ENCODE assay signal across 8 mouse cellular contexts in genomic region chr11:112783401-112784346, GRCm38 (mm10). TPM values are rescaled to one million over a fixed set of nuclear protein-coding genes. Genes with fewer than 3 reads are reported as not detected.
DNase-seq lines count a peak whose midpoint lies in the region; ATAC-seq lines count a peak whose summit lies in the region.

No protein-coding gene starts in this region.

- peak overlapping the region; percentile 61 for H3K9ac ChIP-seq in kidney, embryonic 15.5 days
- H3K9ac ChIP-seq in forebrain, embryonic 14.5 days (ENCODE audit: low read length): peak overlapping the region; percentile 76
- H3K9ac ChIP-seq in limb, embryonic 15.5 days: peak overlapping the region; percentile 73
- H3K9ac ChIP-seq in stomach, embryonic 15.5 days: peak overlapping the region; percentile 37; the same call in 1 of the 2 replicates

- peak overlapping the region; percentile 85 for H3K4me2 ChIP-seq in kidney, embryonic 15.5 days
- peak overlapping the region; percentile 98 for H3K4me2 ChIP-seq in forebrain, embryonic 14.5 days (ENCODE audit: low read length)
- peak overlapping the region; percentile 87 for H3K4me2 ChIP-seq in limb, embryonic 15.5 days
- peak overlapping the region; percentile 76 for H3K4me2 ChIP-seq in stomach, embryonic 15.5 days

- H3K9me3 ChIP-seq in kidney, embryonic 15.5 days (replicated peaks): no peaks in the 10 kb centered on the region
- H3K9me3 ChIP-seq in forebrain, embryonic 14.5 days (replicated peaks; ENCODE audit: control insufficient read depth, low read length): no peaks in the 10 kb centered on the region
- H3K9me3 ChIP-seq in limb, embryonic 15.5 days: no peaks in the 10 kb centered on the region
- no peaks in the 10 kb centered on the region for H3K9me3 ChIP-seq in stomach, embryonic 15.5 days

- no peak for ATAC-seq in kidney, embryonic 15.5 days (replicated peaks; ENCODE audit: low FRiP score)
- no peak for ATAC-seq in forebrain, embryonic 14.5 days
- no peak for ATAC-seq in limb, embryonic 15.5 days (ENCODE audit: insufficient number of reproducible peaks, low FRiP score, low TSS enrichment, low read depth)
- ATAC-seq in stomach, embryonic 15.5 days (ENCODE audit: insufficient read depth, low FRiP score, low read depth): no peak
- ATAC-seq in granulocyte monocyte progenitor cell, adult 5-6 weeks (replicated peaks; ENCODE audit: poor library complexity, severe bottlenecking): no peak

- no peak for DNase-seq in kidney, adult 18-20 months
- peak; percentile 90 for DNase-seq in NIH3T3 (ENCODE audit: low read depth)
- peak; percentile 67 for DNase-seq in forebrain, embryonic 14.5 days (ENCODE audit: low spot score)
- DNase-seq in spleen, postnatal 14 days (ENCODE audit: low spot score in 2 of 2): no peak

- H3K4me1 ChIP-seq in kidney, embryonic 15.5 days: peaks cover 56% of the 10 kb centered on the region
- H3K4me1 ChIP-seq in forebrain, embryonic 14.5 days (ENCODE audit: control insufficient read depth, insufficient read depth, low read length): peaks cover 30% of the 10 kb centered on the region
- peaks cover 51% of the 10 kb centered on the region for H3K4me1 ChIP-seq in limb, embryonic 15.5 days
- H3K4me1 ChIP-seq in stomach, embryonic 15.5 days: peaks cover 22% of the 10 kb centered on the region

- peaks cover 46% of the 10 kb centered on the region for H3K27me3 ChIP-seq in kidney, embryonic 15.5 days
- no peaks in the 10 kb centered on the region; the same call in 1 of the 2 replicates for H3K27me3 ChIP-seq in forebrain, embryonic 14.5 days (replicated peaks; ENCODE audit: control insufficient read depth, insufficient read depth, low read length)
- peaks cover 13% of the 10 kb centered on the region; the same call in 1 of the 2 replicates for H3K27me3 ChIP-seq in limb, embryonic 15.5 days
- H3K27me3 ChIP-seq in stomach, embryonic 15.5 days (replicated peaks): no peaks in the 10 kb centered on the region

- peak overlapping the region; percentile 57 for H3K4me3 ChIP-seq in kidney, embryonic 15.5 days (replicated peaks)
- H3K4me3 ChIP-seq in forebrain, embryonic 14.5 days (ENCODE audit: low read depth, low read length): peak overlapping the region; percentile 81
- peak overlapping the region; percentile 70 for H3K4me3 ChIP-seq in limb, embryonic 15.5 days
- H3K4me3 ChIP-seq in stomach, embryonic 15.5 days (replicated peaks): peak overlapping the region; percentile 56

- H3K36me3 ChIP-seq in kidney, embryonic 15.5 days: no peaks in the 10 kb centered on the region
- H3K36me3 ChIP-seq in forebrain, embryonic 14.5 days (ENCODE audit: control insufficient read depth, insufficient read depth, low read length): peaks cover 11% of the 10 kb centered on the region
- 0 out of 2 replicates have a peak, but pooled peaks cover 5% of the 10 kb centered on the region for H3K36me3 ChIP-seq in limb, embryonic 15.5 days
- H3K36me3 ChIP-seq in stomach, embryonic 15.5 days: no peaks in the 10 kb centered on the region

- under 1% methylated on average over 42 of the region's 42 CpGs for WGBS in kidney, embryonic 15.5 days
- 0% methylated on average over 42 of the region's 42 CpGs for WGBS in forebrain, embryonic 14.5 days
- WGBS in limb, embryonic 15.5 days: 1% methylated on average over 42 of the region's 42 CpGs
- WGBS in stomach, embryonic 15.5 days: 1% methylated on average over 39 of the region's 42 CpGs

- H3K27ac ChIP-seq in kidney, embryonic 15.5 days: peak overlapping the region; percentile 85
- peak overlapping the region; percentile 80 for H3K27ac ChIP-seq in forebrain, embryonic 14.5 days (ENCODE audit: low read depth, low read length)
- peak overlapping the region; percentile 97 for H3K27ac ChIP-seq in limb, embryonic 15.5 days
- peak overlapping the region; percentile 95 for H3K27ac ChIP-seq in stomach, embryonic 15.5 days

RNA-seq across cellular contexts. Expression of gene Sox9, which starts 1.6 kb away (rescaled TPM):
- polyA plus RNA-seq in kidney, embryonic 15.5 days (2015; fragmentation: Nextera tagmentation; extraction: Ambion mirVana): 36.2 and 37.9 TPM in 2 replicates
- polyA plus RNA-seq in forebrain, embryonic 14.5 days (2014; fragmentation: Nextera tagmentation; extraction: Ambion mirVana): 43.6 and 49.4 TPM in 2 replicates
- polyA plus RNA-seq in limb, embryonic 15.5 days (2015; fragmentation: Nextera tagmentation; extraction: Ambion mirVana): 73.1 and 77.0 TPM in 2 replicates
- polyA plus RNA-seq in stomach, embryonic 15.5 days (2015; fragmentation: Nextera tagmentation; extraction: Ambion mirVana): 42.0 and 50.9 TPM in 2 replicates
- not detected in 2 replicates for total RNA-seq in granulocyte monocyte progenitor cell, adult 5-6 weeks (2014; fragmentation: Nextera tagmentation)
- total RNA-seq in granulocyte monocyte progenitor cell, adult 5-6 weeks (2017): not detected in 2 replicates

Comparison
In these comparisons a context has a peak if more than half of its experiments do, and no peak if none do; other contexts are left out.
1. DNase-seq: peak in NIH3T3 (single experiment) and forebrain, embryonic 14.5 days (single experiment); none in kidney, adult 18-20 months (single experiment) and spleen, postnatal 14 days (0 of 2).
2. Peak in every context shown above with its lines, with median percentiles within 50 percentile points of each other: H3K27ac ChIP-seq, H3K4me2 ChIP-seq, H3K4me3 ChIP-seq and H3K9ac ChIP-seq.